Mouse (Mus musculus): Measurements from ENCODE around the gene Tspan13. TPM values are rescaled to one million over a fixed set of nuclear protein-coding genes. Genes with fewer than 3 reads are reported as not detected.

Tspan13 gene
- polyA plus RNA-seq, 1 experiment from 2014 or later: 132 TPM

DNA sequence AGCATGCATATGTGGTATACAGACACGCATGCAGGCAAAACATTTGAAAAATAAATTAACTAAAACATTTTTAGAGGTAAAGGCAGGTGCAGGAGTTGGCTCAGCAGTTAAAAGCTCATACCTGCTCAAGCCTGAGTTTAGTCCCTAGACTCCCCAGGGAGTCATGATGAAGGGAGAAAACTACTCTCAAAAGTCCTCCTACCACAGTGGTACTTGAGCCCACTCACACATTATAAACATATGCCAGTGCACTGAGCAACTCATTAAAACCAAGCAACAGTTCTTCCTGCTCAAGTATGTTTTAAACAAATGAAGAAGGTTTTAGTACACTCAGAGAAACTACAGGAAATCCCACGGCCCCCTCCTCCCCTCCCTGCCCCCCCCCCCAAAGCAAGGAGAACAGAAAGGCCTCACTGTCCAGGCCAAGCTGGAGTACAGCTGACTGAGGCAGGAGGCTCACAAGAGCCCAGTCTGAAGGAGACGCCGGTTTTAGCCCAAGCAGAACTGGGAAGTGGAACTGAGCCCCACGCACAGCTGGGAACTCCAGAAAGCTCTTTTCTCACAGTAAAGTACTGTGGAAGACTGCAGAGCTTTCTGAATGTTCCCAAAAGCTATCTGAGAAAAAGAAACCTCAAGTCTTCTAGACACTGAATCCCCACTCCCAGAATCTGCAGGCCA lies 13.2 kb downstream of the Tspan13 start:
- Histone ChIP-seq H3K9ac (replicated peaks; ENCODE audit: low read depth, low read length) (no peak overlapping the region), H3K4me3 (ENCODE audit: low read depth, low read length) (no peak overlapping the region), H3K4me1 (ENCODE audit: control insufficient read depth, insufficient read depth, low read length) (no peaks in the 10 kb centered on the region), H3K27me3 (ENCODE audit: control insufficient read depth, insufficient read depth, low read length) (no peaks in the 10 kb centered on the region), H3K27ac (ENCODE audit: low read length) (no peak overlapping the region), H3K4me2 (replicated peaks; ENCODE audit: low read depth, low read length) (no peak overlapping the region), H3K9me3 (ENCODE audit: control insufficient read depth, low read depth, low read length) (no peaks in the 10 kb centered on the region), H3K36me3 (ENCODE audit: control insufficient read depth, insufficient read depth, low read length) (no peaks in the 10 kb centered on the region)
- WGBS: 64% methylated on average over 5 of the region's 5 CpGs
- no peak for ATAC-seq (ENCODE audit: insufficient number of reproducible peaks, insufficient read depth, low FRiP score, low read depth)

DNA sequence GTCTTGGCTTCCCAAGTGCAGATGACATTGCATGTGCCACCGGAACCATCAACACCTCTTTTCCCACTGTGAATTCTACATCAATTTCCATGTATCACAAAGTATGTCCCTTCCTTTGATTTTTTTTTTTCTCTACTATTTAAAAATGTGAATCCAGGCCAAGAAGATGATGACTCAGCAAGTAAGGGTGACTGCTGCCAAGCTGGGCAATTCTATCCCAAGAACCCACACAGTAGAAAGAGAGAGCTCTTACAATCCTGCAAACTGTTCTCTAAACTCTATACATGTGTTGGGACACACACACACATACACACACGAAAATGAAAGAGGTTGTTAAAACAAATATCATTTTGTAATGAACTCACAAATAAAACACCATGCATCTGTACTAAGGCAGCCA lies 15.1 kb downstream of the Tspan13 start:
- Histone ChIP-seq H3K4me1 (ENCODE audit: control insufficient read depth, insufficient read depth, low read length) (no peaks in the 10 kb centered on the region), H3K9me3 (ENCODE audit: control insufficient read depth, low read depth, low read length) (no peaks in the 10 kb centered on the region), H3K36me3 (ENCODE audit: control insufficient read depth, insufficient read depth, low read length) (no peaks in the 10 kb centered on the region), H3K4me3 (ENCODE audit: low read depth, low read length) (no peak overlapping the region), H3K4me2 (replicated peaks; ENCODE audit: low read depth, low read length) (no peak overlapping the region), H3K9ac (replicated peaks; ENCODE audit: low read depth, low read length) (no peak overlapping the region), H3K27ac (ENCODE audit: low read length) (no peak overlapping the region), H3K27me3 (ENCODE audit: control insufficient read depth, insufficient read depth, low read length) (no peaks in the 10 kb centered on the region)
- 85% methylated on average over 2 of the region's 2 CpGs for WGBS
- ATAC-seq (ENCODE audit: insufficient number of reproducible peaks, insufficient read depth, low FRiP score, low read depth): no peak

DNA sequence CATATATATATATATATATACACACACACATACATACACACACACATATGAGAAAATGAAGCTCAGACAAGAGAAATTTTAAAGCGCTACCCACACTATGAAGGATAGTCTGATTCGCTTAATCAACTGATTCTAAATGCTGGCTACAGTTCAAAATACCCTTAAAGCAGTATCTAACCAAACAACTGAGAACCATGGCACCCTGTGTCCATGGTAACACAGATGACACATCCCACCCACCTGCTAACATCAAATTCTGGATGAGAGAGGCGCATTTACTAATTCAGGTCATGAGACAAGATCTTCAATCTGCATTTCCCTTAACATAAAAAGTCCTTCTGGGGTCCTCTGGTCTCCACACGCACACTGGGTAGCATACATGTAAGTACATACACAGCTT lies 16.2 kb downstream of the Tspan13 start:
- Histone ChIP-seq H3K4me1 (ENCODE audit: control insufficient read depth, insufficient read depth, low read length) (no peaks in the 10 kb centered on the region), H3K27me3 (ENCODE audit: control insufficient read depth, insufficient read depth, low read length) (no peaks in the 10 kb centered on the region), H3K27ac (ENCODE audit: low read length) (no peak overlapping the region), H3K36me3 (ENCODE audit: control insufficient read depth, insufficient read depth, low read length) (no peaks in the 10 kb centered on the region), H3K4me2 (replicated peaks; ENCODE audit: low read depth, low read length) (no peak overlapping the region), H3K4me3 (ENCODE audit: low read depth, low read length) (no peak overlapping the region), H3K9ac (replicated peaks; ENCODE audit: low read depth, low read length) (no peak overlapping the region), H3K9me3 (ENCODE audit: control insufficient read depth, low read depth, low read length) (no peaks in the 10 kb centered on the region)
- ATAC-seq (ENCODE audit: insufficient number of reproducible peaks, insufficient read depth, low FRiP score, low read depth): no peak
- 92% methylated on average over 4 of the region's 4 CpGs for WGBS

DNA sequence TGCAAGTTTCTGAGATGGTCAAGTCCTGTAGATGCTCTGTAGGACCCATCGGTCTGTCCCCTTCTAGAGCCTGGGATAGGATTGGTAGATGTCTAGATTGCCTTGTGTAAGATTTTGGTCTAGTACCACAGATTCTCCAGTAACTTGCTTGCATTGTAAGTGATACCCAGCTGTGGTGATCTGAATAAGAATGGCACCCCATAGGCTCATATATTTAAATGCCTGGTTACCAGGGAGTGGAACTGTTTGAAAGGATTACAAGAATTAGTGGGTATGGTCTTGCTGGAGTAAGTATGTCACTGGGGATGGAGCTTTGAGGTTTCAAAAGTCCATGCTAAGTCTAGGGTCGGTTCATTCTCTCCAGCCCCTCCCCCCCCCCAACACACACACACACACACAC lies 21.6 kb downstream of the Tspan13 start:
- WGBS: 98% methylated on average over 2 of the region's 2 CpGs
- no peaks in the 10 kb centered on the region for H3K9me3 ChIP-seq (ENCODE audit: control insufficient read depth, low read depth, low read length)
- H3K36me3 ChIP-seq (ENCODE audit: control insufficient read depth, insufficient read depth, low read length): no peaks in the 10 kb centered on the region
- H3K4me2 ChIP-seq (replicated peaks; ENCODE audit: low read depth, low read length): no peak overlapping the region
- no peak overlapping the region for H3K9ac ChIP-seq (replicated peaks; ENCODE audit: low read depth, low read length)
- H3K27me3 ChIP-seq (ENCODE audit: control insufficient read depth, insufficient read depth, low read length): no peaks in the 10 kb centered on the region
- no peak overlapping the region for H3K27ac ChIP-seq (ENCODE audit: low read length)
- no peak for ATAC-seq (ENCODE audit: insufficient number of reproducible peaks, insufficient read depth, low FRiP score, low read depth)
- H3K4me1 ChIP-seq (ENCODE audit: control insufficient read depth, insufficient read depth, low read length): no peaks in the 10 kb centered on the region
- H3K4me3 ChIP-seq (ENCODE audit: low read depth, low read length): no peak overlapping the region

DNA sequence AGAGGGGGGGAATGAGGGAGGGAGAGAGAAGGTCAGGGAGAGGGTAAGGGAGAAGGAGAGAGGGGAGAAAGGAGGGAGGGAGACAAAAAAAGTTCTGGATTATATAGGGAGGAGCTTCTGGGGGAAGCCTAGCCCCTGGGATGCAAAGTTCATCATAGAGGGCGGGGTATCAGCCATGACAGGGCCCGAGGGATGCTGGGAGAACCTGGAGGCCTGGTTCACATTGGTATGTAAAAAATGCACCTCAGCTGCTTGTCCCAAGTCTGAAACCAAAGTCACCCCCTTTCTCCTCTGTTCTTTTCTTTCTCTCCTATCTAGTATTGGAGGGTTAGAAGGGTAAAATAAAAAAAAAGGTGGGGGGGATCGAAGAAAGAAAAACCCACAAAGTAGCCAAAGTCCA lies 22.2 kb downstream of the Tspan13 start:
- no peaks in the 10 kb centered on the region for H3K9me3 ChIP-seq (ENCODE audit: control insufficient read depth, low read depth, low read length)
- no peak overlapping the region for H3K4me3 ChIP-seq (ENCODE audit: low read depth, low read length)
- H3K4me1 ChIP-seq (ENCODE audit: control insufficient read depth, insufficient read depth, low read length): no peaks in the 10 kb centered on the region
- no peaks in the 10 kb centered on the region for H3K36me3 ChIP-seq (ENCODE audit: control insufficient read depth, insufficient read depth, low read length)
- H3K4me2 ChIP-seq (replicated peaks; ENCODE audit: low read depth, low read length): no peak overlapping the region
- ATAC-seq (ENCODE audit: insufficient number of reproducible peaks, insufficient read depth, low FRiP score, low read depth): no peak
- no peak overlapping the region for H3K9ac ChIP-seq (replicated peaks; ENCODE audit: low read depth, low read length)
- WGBS: 80% methylated on average over 3 of the region's 3 CpGs
- no peaks in the 10 kb centered on the region for H3K27me3 ChIP-seq (ENCODE audit: control insufficient read depth, insufficient read depth, low read length)
- no peak overlapping the region for H3K27ac ChIP-seq (ENCODE audit: low read length)

DNA sequence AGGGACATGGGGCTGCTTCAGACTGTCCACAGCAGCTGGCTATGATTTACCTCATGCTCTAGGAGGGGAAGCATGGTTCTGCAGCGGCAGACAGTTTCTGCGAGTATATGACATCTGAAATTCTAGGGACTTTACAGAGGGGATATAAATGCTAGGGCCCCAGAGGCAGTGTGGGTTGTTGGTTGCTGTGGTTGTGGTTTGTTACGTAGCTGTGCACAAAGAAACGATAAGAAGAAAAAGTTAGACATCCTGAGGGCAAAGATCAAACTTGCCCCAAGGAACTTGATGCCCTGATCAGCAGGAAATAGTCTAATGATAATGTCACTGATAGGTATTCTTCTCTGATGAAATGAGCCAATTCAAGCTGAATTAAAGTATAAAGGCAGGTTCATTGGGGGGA lies 22.7 kb downstream of the Tspan13 start:
- Histone ChIP-seq H3K4me3 (ENCODE audit: low read depth, low read length) (no peak overlapping the region), H3K9ac (replicated peaks; ENCODE audit: low read depth, low read length) (no peak overlapping the region), H3K36me3 (ENCODE audit: control insufficient read depth, insufficient read depth, low read length) (no peaks in the 10 kb centered on the region), H3K27me3 (ENCODE audit: control insufficient read depth, insufficient read depth, low read length) (no peaks in the 10 kb centered on the region), H3K27ac (ENCODE audit: low read length) (no peak overlapping the region), H3K4me2 (replicated peaks; ENCODE audit: low read depth, low read length) (no peak overlapping the region), H3K4me1 (ENCODE audit: control insufficient read depth, insufficient read depth, low read length) (no peaks in the 10 kb centered on the region), H3K9me3 (ENCODE audit: control insufficient read depth, low read depth, low read length) (no peaks in the 10 kb centered on the region)
- no peak for ATAC-seq (ENCODE audit: insufficient number of reproducible peaks, insufficient read depth, low FRiP score, low read depth)
- WGBS: 84% methylated on average over 4 of the region's 4 CpGs

DNA sequence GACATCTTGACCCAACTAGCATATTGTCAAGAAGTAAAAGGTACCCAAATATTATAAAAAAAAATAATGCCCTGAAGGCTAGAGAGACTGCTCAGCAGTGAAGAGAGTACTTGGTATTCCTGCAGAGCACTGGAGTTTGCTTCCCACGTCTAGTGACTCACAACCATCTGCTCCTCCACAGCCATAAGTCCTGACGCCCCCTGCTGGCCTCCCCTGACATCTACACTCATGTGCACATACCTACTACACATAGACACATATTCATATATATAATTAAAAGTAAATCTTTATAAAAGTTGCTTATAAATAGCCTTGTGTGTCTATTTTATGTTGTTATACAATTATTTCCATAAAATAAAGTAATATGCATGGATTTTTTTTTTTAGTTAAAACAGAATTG lies 24.5 kb downstream of the Tspan13 start:
- WGBS: 82% methylated on average over 2 of the region's 2 CpGs
- H3K36me3 ChIP-seq (ENCODE audit: control insufficient read depth, insufficient read depth, low read length): no peaks in the 10 kb centered on the region
- no peak overlapping the region for H3K4me2 ChIP-seq (replicated peaks; ENCODE audit: low read depth, low read length)
- H3K4me1 ChIP-seq (ENCODE audit: control insufficient read depth, insufficient read depth, low read length): no peaks in the 10 kb centered on the region
- no peak overlapping the region for H3K27ac ChIP-seq (ENCODE audit: low read length)
- no peak for ATAC-seq (ENCODE audit: insufficient number of reproducible peaks, insufficient read depth, low FRiP score, low read depth)
- no peaks in the 10 kb centered on the region for H3K27me3 ChIP-seq (ENCODE audit: control insufficient read depth, insufficient read depth, low read length)
- no peak overlapping the region for H3K4me3 ChIP-seq (ENCODE audit: low read depth, low read length)
- H3K9me3 ChIP-seq (ENCODE audit: control insufficient read depth, low read depth, low read length): no peaks in the 10 kb centered on the region
- H3K9ac ChIP-seq (replicated peaks; ENCODE audit: low read depth, low read length): no peak overlapping the region

DNA sequence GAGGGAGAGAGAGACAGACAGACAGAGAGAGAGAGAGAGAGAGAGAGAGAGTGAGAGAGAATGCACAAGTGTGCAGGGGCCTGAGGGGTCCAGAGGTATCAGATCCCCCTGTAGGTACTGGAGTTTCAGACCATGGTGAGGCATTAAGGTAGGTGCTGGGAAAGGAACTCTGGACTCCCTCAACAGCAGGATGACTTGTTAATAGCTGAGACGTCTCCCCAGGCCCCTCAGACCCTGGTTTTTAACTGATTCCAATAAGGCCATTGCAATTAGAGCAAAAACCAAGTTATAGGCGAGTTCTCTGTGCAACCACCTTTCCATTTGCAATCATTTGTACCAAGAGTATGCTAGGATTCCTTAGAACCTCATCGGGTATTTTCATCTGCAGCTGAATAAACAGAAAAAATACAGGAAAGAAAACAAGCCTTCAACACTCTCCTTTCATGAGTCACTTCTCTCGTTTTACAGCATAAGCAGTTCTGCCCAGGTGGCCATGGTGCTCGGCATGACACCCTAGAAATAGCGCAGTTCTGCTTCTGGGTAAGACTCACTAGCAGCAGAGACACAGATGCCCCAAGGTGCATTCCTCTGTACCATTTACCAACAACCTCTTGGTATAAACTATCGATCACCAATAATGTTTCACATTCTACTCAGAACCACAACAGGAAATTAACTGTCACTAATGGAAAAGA lies 28.9 kb downstream of the Tspan13 start:
- Histone ChIP-seq H3K4me1 (ENCODE audit: control insufficient read depth, insufficient read depth, low read length) (peaks cover 5% of the 10 kb centered on the region; the same call in 1 of the 2 replicates), H3K9me3 (ENCODE audit: control insufficient read depth, low read depth, low read length) (no peaks in the 10 kb centered on the region), H3K9ac (replicated peaks; ENCODE audit: low read depth, low read length) (no peak overlapping the region), H3K27me3 (ENCODE audit: control insufficient read depth, insufficient read depth, low read length) (no peaks in the 10 kb centered on the region), H3K36me3 (ENCODE audit: control insufficient read depth, insufficient read depth, low read length) (no peaks in the 10 kb centered on the region), H3K4me3 (ENCODE audit: low read depth, low read length) (no peak overlapping the region), H3K27ac (ENCODE audit: low read length) (no peak overlapping the region), H3K4me2 (replicated peaks; ENCODE audit: low read depth, low read length) (no peak overlapping the region)
- ATAC-seq (ENCODE audit: insufficient number of reproducible peaks, insufficient read depth, low FRiP score, low read depth): no peak
- 74% methylated on average over 7 of the region's 7 CpGs for WGBS
